Mouse (Mus musculus): ENCODE results near the gene 1700022I11Rik. TPM values are rescaled to one million over a fixed set of nuclear protein-coding genes. Genes with fewer than 3 reads are reported as not detected.

The 1700022I11Rik gene
- polyA plus RNA-seq, 2 experiments = 0.45 TPM; not detected in 1

GRCm38 (mm10) chr4:43021341-43021740, 51.9 kb downstream of the 1700022I11Rik start:
- H3K9me3 ChIP-seq (ENCODE audit: control insufficient read depth, low read length) = no peaks in the 10 kb centered on the region
- no peaks in the 10 kb centered on the region for H3K27me3 ChIP-seq (ENCODE audit: control insufficient read depth, insufficient read depth, low read length)
- no peak overlapping the region for H3K4me2 ChIP-seq (replicated peaks; ENCODE audit: low read depth, low read length, severe bottlenecking)
- WGBS = 77% methylated on average over 17 of the region's 17 CpGs
- peaks cover 72% of the 10 kb centered on the region for H3K36me3 ChIP-seq (ENCODE audit: control insufficient read depth, insufficient read depth, low read length)
- peaks cover 8% of the 10 kb centered on the region; the same call in 1 of the 2 replicates for H3K4me1 ChIP-seq (ENCODE audit: control insufficient read depth, insufficient read depth, low read length)
- DNase-seq (ENCODE audit: low spot score) = no peak
- ATAC-seq (ENCODE audit: low FRiP score, low read depth) = no peak
- H3K27ac ChIP-seq (replicated peaks; ENCODE audit: low read depth, low read length) = no peak overlapping the region
- TF ChIP-seq POLR2A (IDR thresholded peaks at IDR 0.05; ENCODE audit: borderline replicate concordance, extremely low read depth, insufficient read depth, insufficient read length) = no peak
- no peak overlapping the region for H3K4me3 ChIP-seq (replicated peaks; ENCODE audit: low read length)
- no peak overlapping the region for H3K9ac ChIP-seq (ENCODE audit: low read depth, low read length, severe bottlenecking)

GRCm38 (mm10) chr4:43024673-43025072, 55.3 kb downstream of the 1700022I11Rik start:
- ATAC-seq (ENCODE audit: low FRiP score, low read depth) = no peak
- WGBS = 83% methylated on average over 14 of the region's 14 CpGs
- Histone ChIP-seq H3K4me1 (ENCODE audit: control insufficient read depth, insufficient read depth, low read length) (peaks cover 8% of the 10 kb centered on the region; the same call in 1 of the 2 replicates), H3K4me3 (replicated peaks; ENCODE audit: low read length) (peak overlapping the region; percentile 57), H3K27ac (replicated peaks; ENCODE audit: low read depth, low read length) (peak overlapping the region; percentile 73), H3K27me3 (ENCODE audit: control insufficient read depth, insufficient read depth, low read length) (no peaks in the 10 kb centered on the region), H3K36me3 (ENCODE audit: control insufficient read depth, insufficient read depth, low read length) (peaks cover 72% of the 10 kb centered on the region), H3K4me2 (replicated peaks; ENCODE audit: low read depth, low read length, severe bottlenecking) (peak overlapping the region; percentile 79), H3K9me3 (ENCODE audit: control insufficient read depth, low read length) (no peaks in the 10 kb centered on the region), H3K9ac (ENCODE audit: low read depth, low read length, severe bottlenecking) (peak overlapping the region; percentile 60)
- DNase-seq (ENCODE audit: low spot score) = no peak
- TF ChIP-seq POLR2A (IDR thresholded peaks at IDR 0.05; ENCODE audit: borderline replicate concordance, extremely low read depth, insufficient read depth, insufficient read length) = no peak

GRCm38 (mm10) chr4:43025084-43025960, 55.9 kb downstream of the 1700022I11Rik start, which contains the start of gene Pigo:
Gene Pigo (minus strand): TSS chr4:43025819.
- no peaks in the 10 kb centered on the region for H3K27me3 ChIP-seq (ENCODE audit: control insufficient read depth, insufficient read depth, low read length)
- no peaks in the 10 kb centered on the region for H3K9me3 ChIP-seq (ENCODE audit: control insufficient read depth, low read length)
- 5% methylated on average over 42 of the region's 42 CpGs for WGBS
- DNase-seq (ENCODE audit: low spot score) (peak; percentile 97), ATAC-seq (ENCODE audit: low FRiP score, low read depth) (peak; percentile 89)
- H3K4me2 ChIP-seq (replicated peaks; ENCODE audit: low read depth, low read length, severe bottlenecking) = peak within 1 kb of the TSS; percentile 79
- H3K36me3 ChIP-seq (ENCODE audit: control insufficient read depth, insufficient read depth, low read length) = peaks cover 70% of the 10 kb centered on the region
- peak; percentile 85; the same call in 1 of the 2 replicates for TF ChIP-seq POLR2A (IDR thresholded peaks at IDR 0.05; ENCODE audit: borderline replicate concordance, extremely low read depth, insufficient read depth, insufficient read length)
- H3K27ac ChIP-seq (replicated peaks; ENCODE audit: low read depth, low read length) = peak within 1 kb of the TSS; percentile 73
- H3K4me3 ChIP-seq (replicated peaks; ENCODE audit: low read length) = peak within 1 kb of the TSS; percentile 57
- H3K4me1 ChIP-seq (ENCODE audit: control insufficient read depth, insufficient read depth, low read length) = peaks cover 11% of the 10 kb centered on the region; the same call in 1 of the 2 replicates
- H3K9ac ChIP-seq (ENCODE audit: low read depth, low read length, severe bottlenecking) = peak within 1 kb of the TSS; percentile 60

- 97% methylated on average over 7 of the region's 7 CpGs for whole genome bisulfite sequencing
- no peak for ATAC-seq (ENCODE audit: low FRiP score, low read depth)
Observed at GRCm38 (mm10) chr4:43029121-43029520, 59.7 kb downstream of the 1700022I11Rik start.

GRCm38 (mm10) chr4:43029749-43030148, 60.3 kb downstream of the 1700022I11Rik start:
- Histone ChIP-seq H3K9ac (ENCODE audit: low read depth, low read length, severe bottlenecking) (no peak overlapping the region), H3K4me2 (replicated peaks; ENCODE audit: low read depth, low read length, severe bottlenecking) (no peak overlapping the region), H3K36me3 (ENCODE audit: control insufficient read depth, insufficient read depth, low read length) (peaks cover 55% of the 10 kb centered on the region), H3K27me3 (ENCODE audit: control insufficient read depth, insufficient read depth, low read length) (no peaks in the 10 kb centered on the region), H3K4me1 (ENCODE audit: control insufficient read depth, insufficient read depth, low read length) (peaks cover 13% of the 10 kb centered on the region), H3K4me3 (replicated peaks; ENCODE audit: low read length) (no peak overlapping the region), H3K9me3 (ENCODE audit: control insufficient read depth, low read length) (no peaks in the 10 kb centered on the region), H3K27ac (replicated peaks; ENCODE audit: low read depth, low read length) (no peak overlapping the region)
- WGBS = 92% methylated on average over 9 of the region's 9 CpGs
- no peak for ATAC-seq (ENCODE audit: low FRiP score, low read depth)
- DNase-seq (ENCODE audit: low spot score) = no peak
- TF ChIP-seq POLR2A (IDR thresholded peaks at IDR 0.05; ENCODE audit: borderline replicate concordance, extremely low read depth, insufficient read depth, insufficient read length) = no peak

More at GRCm38 (mm10) chr4:43029121-43029520, 59.7 kb downstream of the 1700022I11Rik start:
- DNase-seq (ENCODE audit: low spot score) = no peak
- no peak for TF ChIP-seq POLR2A (IDR thresholded peaks at IDR 0.05; ENCODE audit: borderline replicate concordance, extremely low read depth, insufficient read depth, insufficient read length)
- Histone ChIP-seq H3K9me3 (ENCODE audit: control insufficient read depth, low read length) (no peaks in the 10 kb centered on the region), H3K36me3 (ENCODE audit: control insufficient read depth, insufficient read depth, low read length) (peaks cover 50% of the 10 kb centered on the region), H3K4me2 (replicated peaks; ENCODE audit: low read depth, low read length, severe bottlenecking) (no peak overlapping the region), H3K4me1 (ENCODE audit: control insufficient read depth, insufficient read depth, low read length) (peaks cover 18% of the 10 kb centered on the region), H3K4me3 (replicated peaks; ENCODE audit: low read length) (no peak overlapping the region), H3K27ac (replicated peaks; ENCODE audit: low read depth, low read length) (no peak overlapping the region), H3K27me3 (ENCODE audit: control insufficient read depth, insufficient read depth, low read length) (no peaks in the 10 kb centered on the region), H3K9ac (ENCODE audit: low read depth, low read length, severe bottlenecking) (no peak overlapping the region)

Measured in limb, embryonic 14.5 days (tissue).